Mouse (Mus musculus): ENCODE data around the gene Ptpn11.
A peak's percentile ranks its signal among the peaks of the same experiment; 100 is the strongest.
"Not testable (repeated sequence)": the region's sequence is repeated elsewhere in the genome, so short reads cannot be mapped to it uniquely, and the experiment has no call there.

Gene Ptpn11

GRCm38 (mm10) chr5:121214707-121215106, 23.5 kb upstream of the Ptpn11 start:
- no peak for DNase-seq (ENCODE audit: low spot score in 2 of 2)

GRCm38 (mm10) chr5:121212108-121212507, 20.9 kb upstream of the Ptpn11 start:
- DNase-seq (ENCODE audit: low spot score in 2 of 2): no peak

GRCm38 (mm10) chr5:121210601-121210924, 19.4 kb upstream of the Ptpn11 start:
- DNase-seq (ENCODE audit: low spot score in 2 of 2): no peak

- no peak for DNase-seq (ENCODE audit: low spot score in 2 of 2)
These were observed 18.8 kb upstream of the Ptpn11 start for GRCm38 (mm10) chr5:121209755-121210600.

GRCm38 (mm10) chr5:121206984-121207383, 15.8 kb upstream of the Ptpn11 start:
- no peak for DNase-seq (ENCODE audit: low spot score in 2 of 2)

GRCm38 (mm10) chr5:121206540-121206939, 15.3 kb upstream of the Ptpn11 start:
- no peak for DNase-seq (ENCODE audit: low spot score in 2 of 2)

- DNase-seq (ENCODE audit: low spot score in 2 of 2): not testable (repeated sequence)
These were observed 14.4 kb upstream of the Ptpn11 start for GRCm38 (mm10) chr5:121205537-121206130.

- peak; percentile 67 to 80 for DNase-seq (ENCODE audit: low spot score in 2 of 2)
These were observed 13.2 kb upstream of the Ptpn11 start, which contains the start of gene Rpl6 for GRCm38 (mm10) chr5:121204132-121205089. Gene Rpl6, plus strand, starts transcription at chr5:121204481.

GRCm38 (mm10) chr5:121202467-121202866, 11.3 kb upstream of the Ptpn11 start:
- DNase-seq (ENCODE audit: low spot score in 2 of 2): no peak

- no peak for DNase-seq (ENCODE audit: low spot score in 2 of 2)
These were observed 10.5 kb upstream of the Ptpn11 start for GRCm38 (mm10) chr5:121201739-121202138.

- no peak for DNase-seq (ENCODE audit: low spot score in 2 of 2)
These were observed 7.2 kb upstream of the Ptpn11 start for GRCm38 (mm10) chr5:121198376-121198775.

GRCm38 (mm10) chr5:121197337-121197736, 6.1 kb upstream of the Ptpn11 start:
- DNase-seq (ENCODE audit: low spot score in 2 of 2): no peak

- no peak for DNase-seq (ENCODE audit: low spot score in 2 of 2)
These were observed 5.6 kb upstream of the Ptpn11 start for GRCm38 (mm10) chr5:121196764-121197163.

GRCm38 (mm10) chr5:121194173-121194572, 3.0 kb upstream of the Ptpn11 start:
- DNase-seq (ENCODE audit: low spot score in 2 of 2): no peak

GRCm38 (mm10) chr5:121191584-121191906, 348 bp upstream of the Ptpn11 start:
- no peak for DNase-seq (ENCODE audit: low spot score in 2 of 2)

GRCm38 (mm10) chr5:121190210-121190835, 874 bp downstream of the Ptpn11 start:
- no peak for DNase-seq (ENCODE audit: low spot score in 2 of 2)

GRCm38 (mm10) chr5:121189182-121189581, 2.0 kb downstream of the Ptpn11 start:
- peak; percentile 13 to 22 for DNase-seq (ENCODE audit: low spot score in 2 of 2)

- no peak for DNase-seq (ENCODE audit: low spot score in 2 of 2)
These were observed 2.9 kb downstream of the Ptpn11 start for GRCm38 (mm10) chr5:121188265-121188664.

GRCm38 (mm10) chr5:121187580-121188001, 3.6 kb downstream of the Ptpn11 start:
- DNase-seq (ENCODE audit: low spot score in 2 of 2): peak in 1 of 2 experiments; percentile 38

GRCm38 (mm10) chr5:121184945-121185551, 6.1 kb downstream of the Ptpn11 start:
- no peak for DNase-seq (ENCODE audit: low spot score in 2 of 2)

GRCm38 (mm10) chr5:121184375-121184774, 6.8 kb downstream of the Ptpn11 start:
- no peak for DNase-seq (ENCODE audit: low spot score in 2 of 2)

Measured in urinary bladder, postnatal 36 days (tissue).